Comparison of ENCODE assay signal across 10 mouse cellular contexts in the genomic region with DNA sequence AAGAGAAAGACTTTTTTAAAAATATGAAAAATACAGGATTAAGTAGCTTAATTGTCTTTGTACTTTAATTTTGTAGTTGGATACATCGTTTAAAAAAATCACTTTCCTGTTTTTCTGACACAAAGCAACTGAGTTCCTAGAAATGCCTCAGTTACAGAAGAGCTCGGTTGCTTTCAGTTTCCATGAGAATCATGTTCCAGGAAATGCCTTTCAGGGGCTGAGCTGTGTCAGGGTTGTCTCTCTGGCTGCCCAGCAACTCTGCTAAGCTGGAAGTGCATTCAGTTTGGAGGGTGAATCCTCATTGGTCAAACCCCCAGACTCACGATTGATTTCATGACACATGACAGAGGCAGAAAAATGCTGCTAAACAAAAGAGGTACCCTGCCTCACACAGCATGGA. TPM values are rescaled to one million over a fixed set of nuclear protein-coding genes. Genes with fewer than 3 reads are reported as not detected.
DNase-seq lines count a peak whose midpoint lies in the region; ATAC-seq and TF ChIP-seq lines count a peak whose summit lies in the region.
"Not testable (repeated sequence)": the region's sequence is repeated elsewhere in the genome, so short reads cannot be mapped to it uniquely, and the experiment has no call there.
"Had no signal": no experiment of that assay in that cellular context is flagged by ENCODE, and none has a peak within 500 bp of the region (broad histone marks: within the 10 kb centered on the region; RNA-seq: fewer than 3 reads in every experiment).

No protein-coding gene starts in this region.

- not testable (repeated sequence) for H3K27me3 ChIP-seq in heart, adult 2 months (ENCODE audit: control insufficient read depth, insufficient read depth, low read length); heart, postnatal 0 days (ENCODE audit: control insufficient read depth, insufficient read depth, low read length); lung, embryonic 16.5 days (ENCODE audit: control insufficient read depth, insufficient read depth, low read depth, low read length)

- H3K4me3 ChIP-seq in brown adipose tissue, adult 24 weeks (ENCODE audit: insufficient read depth, low read depth, low read length); heart, adult 2 months; heart, postnatal 0 days (ENCODE audit: low read depth, low read length); lung, embryonic 16.5 days (ENCODE audit: low read length): not testable (repeated sequence)

- intact Hi-C loops in heart, adult 2 months (cut with DNase I), result loop anchor here (1.0 kb wide), 1 partner anchor 148 kb away; a partner anchor contains a TSS

- not testable (repeated sequence) for H3K9ac ChIP-seq in heart, adult 2 months (ENCODE audit: low read depth, low read length); heart, postnatal 0 days (replicated peaks; ENCODE audit: low read depth, low read length); lung, embryonic 16.5 days (ENCODE audit: low read length)

- H3K79me2 ChIP-seq in heart, adult 2 months (replicated peaks; ENCODE audit: control insufficient read depth, insufficient read depth, low read length), result not testable (repeated sequence)

- TF ChIP-seq POLR2A in heart, adult 2 months (IDR thresholded peaks at IDR 0.05; ENCODE audit: insufficient read depth, low read depth, low read length), result not testable (repeated sequence)

- not testable (repeated sequence) for TF ChIP-seq EP300 in heart, adult 2 months (IDR thresholded peaks at IDR 0.05; ENCODE audit: insufficient read depth, low read depth, low read length); heart, postnatal 0 days (IDR thresholded peaks at IDR 0.05; ENCODE audit: low read depth)

- H3K4me2 ChIP-seq in heart, postnatal 0 days (ENCODE audit: low read depth, low read length); lung, embryonic 16.5 days (ENCODE audit: low read depth, low read length): not testable (repeated sequence)

- WGBS in heart, adult 2 months, result 14% methylated on average over 3 of the region's 3 CpGs
- 35% methylated on average over 3 of the region's 3 CpGs for whole genome bisulfite sequencing in heart, postnatal 0 days
- WGBS in lung, embryonic 16.5 days, result 43% methylated on average over 3 of the region's 3 CpGs

- peak; percentile 31 to 32 for DNase-seq in heart, adult 2 months
- DNase-seq in heart, postnatal 0 days (ENCODE audit: low spot score), result not testable (repeated sequence)
- DNase-seq in kidney, postnatal 14 days, result peak; percentile 31
- DNase-seq in naive thymus-derived CD4-positive, alpha-beta T cell, adult 2 months (ENCODE audit: low read depth), result peak; percentile 51
- DNase-seq in thymus, postnatal 14 days, result peak; percentile 44

- H3K36me3 ChIP-seq in heart, adult 2 months (ENCODE audit: control insufficient read depth, insufficient read depth, low read length); heart, postnatal 0 days (replicated peaks; ENCODE audit: control insufficient read depth, insufficient read depth, low read length); lung, embryonic 16.5 days (ENCODE audit: control insufficient read depth, insufficient read depth, low read length): not testable (repeated sequence)

- TF ChIP-seq CTCF in heart, adult 2 months (IDR thresholded peaks at IDR 0.05); heart, postnatal 0 days (IDR thresholded peaks at IDR 0.05; ENCODE audit: low read depth): not testable (repeated sequence)

- H3K4me1 ChIP-seq in brown adipose tissue, adult 24 weeks (ENCODE audit: control insufficient read depth, insufficient read depth, insufficient read length, low read length), result peaks cover 16% of the 10 kb centered on the region
- peaks cover 17% of the 10 kb centered on the region for H3K4me1 ChIP-seq in heart, adult 2 months (ENCODE audit: control insufficient read depth, insufficient read depth, low read length)
- not testable (repeated sequence) for H3K4me1 ChIP-seq in heart, postnatal 0 days (ENCODE audit: control insufficient read depth, insufficient read depth); lung, embryonic 16.5 days (replicated peaks; ENCODE audit: control insufficient read depth, insufficient read depth, low read length)

- ATAC-seq in CD4-positive, CD25-positive, alpha-beta regulatory T cell, adult 4 months, result peak; percentile 61
- peak; percentile 25; the same call in 1 of the 2 replicates for ATAC-seq in heart, postnatal 0 days (ENCODE audit: insufficient read depth, low read depth)
- ATAC-seq in lung, embryonic 16.5 days (ENCODE audit: low read depth), result not testable (repeated sequence)

- H3K27ac ChIP-seq in brown adipose tissue, adult 24 weeks (replicated peaks; ENCODE audit: low read depth, low read length), result peak overlapping the region; percentile 87
- H3K27ac ChIP-seq in heart, adult 2 months, result peak overlapping the region; percentile 77
- H3K27ac ChIP-seq in heart, postnatal 0 days (ENCODE audit: low read depth), result peak overlapping the region; percentile 81
- H3K27ac ChIP-seq in lung, embryonic 16.5 days (ENCODE audit: low read length), result peak overlapping the region; percentile 3

- not testable (repeated sequence) for H3K9me3 ChIP-seq in heart, postnatal 0 days (replicated peaks; ENCODE audit: control insufficient read depth, low read length); lung, embryonic 16.5 days (ENCODE audit: control insufficient read depth, low read length)

RNA-seq across cellular contexts. Expression of a gene that starts 6.3 kb away (rescaled TPM):
- 100 to 1,000 TPM; 246 to 316 TPM for polyA plus RNA-seq in CD4-positive, CD25-positive, alpha-beta regulatory T cell, adult 4 months (2017; shearing (Covaris generic))
- 4.8 and 5.8 TPM in 2 replicates for polyA plus RNA-seq in brown adipose tissue, adult 24 weeks (2012; ENCODE audit: insufficient read depth, insufficient read length, missing spikeins)
- total RNA-seq in heart, adult 2 months (2021), result 10 to 100 TPM in 1 of 2 experiments, 1 to 10 TPM in 1; 4.6 to 11.5 TPM
- 7.8 and 10.4 TPM in 2 replicates for polyA plus RNA-seq in heart, adult 2 months (2012; rRNA removed)
- total RNA-seq in heart, postnatal 0 days (2014; rRNA removed; ENCODE audit: low replicate concordance), result 21.5 and 27.7 TPM in 2 replicates
- 2.3 and 2.9 TPM in 2 replicates for polyA plus RNA-seq in heart, postnatal 0 days (2015; fragmentation: Nextera tagmentation; extraction: Ambion mirVana)
- 2.0 and 3.4 TPM in 2 replicates for polyA plus RNA-seq in lung, embryonic 16.5 days (2015; fragmentation: Nextera tagmentation; extraction: Ambion mirVana)
- total RNA-seq: MEL had no signal

RNA-seq across cellular contexts. Expression of a gene that starts 6.4 kb away (rescaled TPM):
- polyA plus RNA-seq in CD4-positive, CD25-positive, alpha-beta regulatory T cell, adult 4 months (2017; shearing (Covaris generic)), result 100 to 1,000 TPM; 100 to 118 TPM
- polyA plus RNA-seq in brown adipose tissue, adult 24 weeks (2012; ENCODE audit: insufficient read depth, insufficient read length, missing spikeins), result 2.1 TPM in 1 of 2 replicates, not detected in the other
- under 1 TPM; 0.13 to 0.23 TPM for total RNA-seq in heart, adult 2 months (2021)
- 0.29 TPM in 2 replicates for polyA plus RNA-seq in heart, adult 2 months (2012; rRNA removed)
- 0.85 TPM in 1 of 2 replicates, not detected in the other for total RNA-seq in heart, postnatal 0 days (2014; rRNA removed; ENCODE audit: low replicate concordance)
- polyA plus RNA-seq in heart, postnatal 0 days (2015; fragmentation: Nextera tagmentation; extraction: Ambion mirVana), result 0.44 and 0.45 TPM in 2 replicates
- 0.80 and 1.8 TPM in 2 replicates for polyA plus RNA-seq in lung, embryonic 16.5 days (2015; fragmentation: Nextera tagmentation; extraction: Ambion mirVana)
- total RNA-seq: MEL had no signal
- polyA plus RNA-seq: limb, embryonic 10.5 days had no signal

RNA-seq across cellular contexts. Expression of a gene that starts 6.4 kb away (rescaled TPM):
- 100 to 1,000 TPM in 1 of 2 experiments, 10 to 100 TPM in 1; 98.9 to 133 TPM for polyA plus RNA-seq in CD4-positive, CD25-positive, alpha-beta regulatory T cell, adult 4 months (2017; shearing (Covaris generic))
- polyA plus RNA-seq in brown adipose tissue, adult 24 weeks (2012; ENCODE audit: insufficient read depth, insufficient read length, missing spikeins), result 4.8 and 7.0 TPM in 2 replicates
- 1 to 10 TPM; 7.4 to 9.4 TPM for total RNA-seq in heart, adult 2 months (2021)
- 5.6 and 11.3 TPM in 2 replicates for polyA plus RNA-seq in heart, adult 2 months (2012; rRNA removed)
- total RNA-seq in heart, postnatal 0 days (2014; rRNA removed; ENCODE audit: low replicate concordance), result 9.3 and 11.1 TPM in 2 replicates
- 3.6 and 4.7 TPM in 2 replicates for polyA plus RNA-seq in heart, postnatal 0 days (2015; fragmentation: Nextera tagmentation; extraction: Ambion mirVana)
- 4.0 and 4.2 TPM in 2 replicates for polyA plus RNA-seq in lung, embryonic 16.5 days (2015; fragmentation: Nextera tagmentation; extraction: Ambion mirVana)

Comparison
In these comparisons a context has a peak if more than half of its experiments do, and no peak if none do; other contexts are left out.
1. H3K27ac ChIP-seq: peak in every context shown above with its lines; median percentile 87 in brown adipose tissue, adult 24 weeks; 81 in heart, postnatal 0 days; 77 in heart, adult 2 months; 3 in lung, embryonic 16.5 days.
2. RNA of a gene that starts 6.3 kb away (polyA plus RNA-seq): 246 to 316 TPM in CD4-positive, CD25-positive, alpha-beta regulatory T cell, adult 4 months; 7.8 to 10.4 TPM in heart, adult 2 months, 4.8 to 5.8 TPM in brown adipose tissue, adult 24 weeks, 2.3 to 2.9 TPM in heart, postnatal 0 days and 2.0 to 3.4 TPM in lung, embryonic 16.5 days; every median in the first group is over 10 times any median in the second.
3. RNA of a gene that starts 6.4 kb away (polyA plus RNA-seq): 100 to 118 TPM in CD4-positive, CD25-positive, alpha-beta regulatory T cell, adult 4 months; 0.80 to 1.8 TPM in lung, embryonic 16.5 days, 0.44 to 0.45 TPM in heart, postnatal 0 days, 2.1 TPM in brown adipose tissue, adult 24 weeks and 0.29 TPM in heart, adult 2 months; every median in the first group is over 10 times any median in the second.